Mouse (Mus musculus) heart, adult 2 months (tissue): Measurements from ENCODE around the gene Acta2. TPM values are rescaled to one million over a fixed set of nuclear protein-coding genes. Genes with fewer than 3 reads are reported as not detected.

Experiments used
- DNase-seq, 2 experiments: peaks; one replicate each; pipeline ENCODE4 v3.0.0; 2021
- H3K27ac ChIP-seq: fragments of 200-600 bp; 2 replicates; pipeline ENCODE4 v1.8.1; 2022
- H3K27me3 ChIP-seq: fragments of 200-500 bp; 2 replicates; pipeline ENCODE4 v1.6.1; 2012; ENCODE audit warnings: mild to moderate bottlenecking, low read length, inconsistent platforms, mixed read lengths; ENCODE audit not compliant: control insufficient read depth, insufficient read depth
- H3K36me3 ChIP-seq: fragments of 200-500 bp; 2 replicates; pipeline ENCODE4 v1.6.1; 2012; ENCODE audit warnings: low read length, inconsistent platforms; ENCODE audit not compliant: control insufficient read depth, insufficient read depth
- H3K4me1 ChIP-seq: fragments of 200-500 bp; 2 replicates; pipeline ENCODE4 v1.6.1; 2011; ENCODE audit warnings: low read length; ENCODE audit not compliant: control insufficient read depth, insufficient read depth
- H3K4me3 ChIP-seq: fragments of 200-600 bp; 2 replicates; pipeline ENCODE4 v1.8.1; 2022
- H3K79me2 ChIP-seq: fragments of 200-500 bp; replicated peaks from 2 replicates; pipeline ENCODE4 v1.6.1; 2012; ENCODE audit warnings: mild to moderate bottlenecking, inconsistent platforms, low read length, moderate library complexity, mixed read lengths; ENCODE audit not compliant: control insufficient read depth, insufficient read depth
- H3K9ac ChIP-seq: fragments of 200-500 bp; 2 replicates; pipeline ENCODE4 v1.6.1; 2012; ENCODE audit warnings: low read depth, mild to moderate bottlenecking, control low read depth, inconsistent platforms, low read length, mixed read lengths
- CTCF ChIP-seq: fragments of 200-600 bp; IDR thresholded peaks from 2 replicates; pipeline ENCODE4 v1.8.1; 2022; ENCODE audit warnings: antibody characterized with exemption, mild to moderate bottlenecking, moderate library complexity
- EP300 ChIP-seq: fragments of 200-500 bp; IDR thresholded peaks from 2 replicates; pipeline ENCODE4 v1.6.1; 2011; ENCODE audit warnings: low read depth, low read length, control low read depth; ENCODE audit not compliant: insufficient read depth
- POLR2A ChIP-seq: fragments of 200-500 bp; IDR thresholded peaks from 2 replicates; pipeline ENCODE4 v1.6.1; 2011; ENCODE audit warnings: mild to moderate bottlenecking, low read depth, low read length, control low read depth; ENCODE audit not compliant: insufficient read depth
- WGBS: fragments of 180-500 bp; shearing (Covaris S2); methylation state at CpG from one replicate; pipeline ENCODE4 v1.1.7; 2018; 5-methylcytosine and 5-hydroxymethylcytosine counted together
- intact Hi-C: fragments of 180-260 bp; cut with DNase I; formaldehyde crosslinking; loops from one replicate; pipeline ENCODE4 v1.15.1; 2025
- polyA plus RNA-seq: library from polyadenylated mRNA; depleted of rRNA; stranded (reverse); fragments of >200 nt; gene quantifications from 2 replicates; pipeline ENCODE4 v1.2.3, GENCODE M21; 2012
- total RNA-seq, 2 experiments: library from RNA; stranded (reverse); gene quantifications; 2 replicates each; pipeline ENCODE4 v1.2.3; 2021

Gene Acta2
- total and polyA plus RNA-seq, 3 experiments, result 134 to 517 (median 152) TPM

DNA sequence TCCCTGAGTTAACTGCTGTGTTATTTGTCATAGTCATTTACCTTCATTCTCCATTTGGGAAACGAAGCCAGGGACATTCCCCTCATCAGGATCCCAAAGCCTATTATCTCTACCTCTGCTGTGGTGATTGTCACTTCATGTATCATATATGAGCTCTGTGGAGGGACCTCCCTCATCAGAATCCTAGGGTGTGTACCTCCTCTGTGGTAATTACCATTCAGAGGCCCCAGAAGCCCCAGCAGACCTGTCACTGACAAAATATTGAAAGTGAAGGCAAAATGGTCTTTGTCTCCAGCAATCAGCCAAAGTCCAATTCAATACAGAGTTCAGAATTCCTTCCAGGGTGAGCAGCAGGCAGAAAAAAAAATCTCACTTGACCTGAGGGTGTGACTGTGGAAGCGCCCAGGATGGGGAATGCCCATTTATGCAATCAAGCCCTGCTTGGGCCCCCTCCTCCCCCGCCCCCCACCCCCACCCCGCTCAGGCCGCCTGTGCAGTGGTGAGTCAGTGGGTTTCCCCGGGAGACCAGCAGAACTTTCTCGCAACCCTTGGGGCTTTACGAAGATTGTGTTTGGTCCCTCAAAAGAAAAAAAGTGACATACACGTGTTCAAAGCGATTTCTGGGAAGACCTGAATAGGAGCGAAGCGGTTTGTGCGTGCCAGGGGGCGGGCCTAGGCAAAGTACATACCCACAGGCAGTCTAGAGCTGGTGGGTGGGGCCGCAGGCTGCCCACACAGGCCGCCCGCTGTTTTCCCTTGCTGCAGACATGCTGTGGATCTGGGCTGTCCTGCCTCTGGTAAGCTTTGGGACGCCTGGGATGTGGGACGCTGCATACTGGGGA, 34.8 kb upstream of the Acta2 start, which contains the start of gene Fas:
Gene Fas (plus strand): TSS at position 719 of the 842 bp plus-strand sequence.
- peak; percentile 84 to 91 for DNase-seq
- Histone ChIP-seq H3K27ac (peak within 1 kb of the TSS; percentile 92), H3K79me2 (no peaks in the 10 kb centered on the region; the same call in none of the 2 replicates), H3K36me3 (peaks cover 5% of the 10 kb centered on the region), H3K9ac (peak within 1 kb of the TSS; percentile 88), H3K4me3 (peak within 1 kb of the TSS; percentile 81), H3K27me3 (no peaks in the 10 kb centered on the region), H3K4me1 (peaks cover 17% of the 10 kb centered on the region)
- WGBS, result 4% methylated on average over 19 of the region's 19 CpGs
- TF ChIP-seq POLR2A (peak; percentile 90), EP300 (0 out of 2 replicates have a peak, but pooled peaks have one; percentile 19), CTCF (no peak)
- intact Hi-C loops, result loop anchor here (2.0 to 5.0 kb wide), 2 partner anchors 37 to 262 kb away; partner anchors contain the start of gene Ifit2

DNA sequence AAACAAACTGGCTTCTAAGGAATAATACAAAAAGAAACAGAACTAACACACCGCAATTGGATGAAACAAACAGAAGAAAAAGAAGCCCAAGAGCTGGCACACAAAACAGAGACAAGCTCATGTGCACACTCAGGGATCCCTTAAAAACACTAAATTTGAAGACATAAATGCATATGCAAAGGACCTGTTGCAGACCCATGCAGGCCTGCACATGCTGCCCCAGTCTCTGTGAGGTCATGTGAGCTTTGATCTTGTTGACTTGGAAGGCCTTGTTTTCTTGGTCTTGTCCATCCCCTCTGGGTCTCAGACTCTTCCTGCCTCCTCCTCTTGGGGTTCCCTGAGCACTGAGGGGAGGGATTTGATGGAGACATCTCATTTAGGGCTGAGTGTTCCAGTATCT, 33.3 kb upstream of the Acta2 start:
- peaks cover 16% of the 10 kb centered on the region for H3K4me1 ChIP-seq
- peaks cover 2% of the 10 kb centered on the region for H3K36me3 ChIP-seq
- 81% methylated on average over 1 of the region's 1 CpGs for WGBS
- DNase-seq, result no peak
- no peak overlapping the region for H3K4me3 ChIP-seq
- H3K27me3 ChIP-seq, result no peaks in the 10 kb centered on the region
- no peak overlapping the region for H3K27ac ChIP-seq
- H3K79me2 ChIP-seq, result no peaks in the 10 kb centered on the region; the same call in 1 of the 2 replicates
- intact Hi-C loops, result loop anchor here (2.0 to 5.0 kb wide), 2 partner anchors 38 to 264 kb away; partner anchors contain the start of gene Ifit2
- TF ChIP-seq POLR2A (no peak), EP300 (no peak), CTCF (no peak)
- no peak overlapping the region for H3K9ac ChIP-seq

DNA sequence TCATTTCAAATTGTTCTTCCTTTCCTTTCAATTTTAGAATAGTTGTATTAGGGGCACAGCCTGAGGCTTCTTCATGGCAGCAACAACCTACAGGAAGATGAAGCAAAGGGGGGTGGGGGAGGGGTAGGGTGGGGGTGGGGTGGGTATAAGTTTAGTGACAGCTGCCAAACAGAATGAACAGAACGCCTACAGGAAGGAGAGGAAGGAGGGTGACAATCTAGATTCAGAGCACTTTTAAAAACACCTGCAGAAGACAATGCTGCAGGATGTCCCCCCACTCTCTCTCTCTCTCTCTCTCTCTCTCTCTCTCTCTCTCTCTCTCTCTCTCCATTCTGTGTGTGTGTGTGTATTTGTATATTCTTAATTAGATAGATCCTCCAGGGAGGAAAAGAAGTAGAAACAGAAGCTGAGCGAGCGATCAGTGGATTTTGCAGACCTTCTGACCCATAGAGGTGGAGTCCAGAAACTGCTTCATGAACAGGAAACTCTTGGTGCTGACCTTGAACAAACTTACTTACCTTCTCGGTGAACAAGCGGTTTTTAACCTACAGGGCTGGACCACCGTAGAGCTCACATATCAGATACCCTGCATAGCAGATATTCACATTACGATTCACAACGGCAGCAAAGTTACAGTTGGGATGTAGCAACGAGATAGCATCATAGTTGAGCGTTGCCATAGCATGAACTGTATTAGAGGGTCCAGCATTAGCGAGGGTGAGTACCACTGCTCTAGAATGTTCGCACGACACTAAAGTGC, 32.4 kb upstream of the Acta2 start:
- H3K27me3 ChIP-seq, result no peaks in the 10 kb centered on the region
- peaks cover 16% of the 10 kb centered on the region for H3K4me1 ChIP-seq
- H3K9ac ChIP-seq, result no peak overlapping the region; the same call in 1 of the 2 replicates
- H3K27ac ChIP-seq, result no peak overlapping the region
- no peaks in the 10 kb centered on the region; the same call in 1 of the 2 replicates for H3K36me3 ChIP-seq
- no peak for TF ChIP-seq EP300
- no peak for TF ChIP-seq POLR2A
- no peak for TF ChIP-seq CTCF
- DNase-seq, result no peak
- intact Hi-C loops, result loop anchor here (2.0 to 5.0 kb wide), 2 partner anchors 39 to 264 kb away; partner anchors contain the start of gene Ifit2
- 46% methylated on average over 13 of the region's 13 CpGs for WGBS
- H3K79me2 ChIP-seq, result no peaks in the 10 kb centered on the region; the same call in 1 of the 2 replicates
- no peak overlapping the region for H3K4me3 ChIP-seq

DNA sequence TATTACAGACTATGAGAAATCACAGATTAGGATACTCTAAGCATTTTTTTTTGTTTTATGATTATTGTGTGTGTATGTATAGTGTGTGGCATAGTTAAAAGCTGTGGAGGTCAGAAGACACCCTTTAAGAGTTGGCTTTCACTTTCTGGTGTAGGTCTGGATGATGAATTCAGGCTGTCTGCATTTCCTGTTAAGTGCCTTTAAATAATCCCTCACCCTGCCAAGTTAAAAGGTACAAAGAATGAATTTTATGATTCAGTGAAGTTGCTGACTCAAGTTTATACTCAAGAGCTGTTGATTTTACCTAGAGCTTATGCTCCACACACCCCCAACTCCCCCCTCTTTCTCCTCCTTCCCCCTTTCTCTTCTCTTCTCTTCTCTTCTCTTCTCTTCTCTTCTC, 31.8 kb upstream of the Acta2 start:
- intact Hi-C loops, result loop anchor here (5.0 kb wide), 1 partner anchor 265 kb away; the partner anchor contains the start of gene Ifit2
- Histone ChIP-seq H3K9ac (no peak overlapping the region), H3K4me3 (no peak overlapping the region), H3K27ac (no peak overlapping the region), H3K36me3 (no peaks in the 10 kb centered on the region; the same call in 1 of the 2 replicates), H3K79me2 (no peaks in the 10 kb centered on the region; the same call in 1 of the 2 replicates), H3K27me3 (no peaks in the 10 kb centered on the region), H3K4me1 (peaks cover 12% of the 10 kb centered on the region)
- TF ChIP-seq POLR2A (no peak), EP300 (no peak), CTCF (no peak)
- no peak for DNase-seq

DNA sequence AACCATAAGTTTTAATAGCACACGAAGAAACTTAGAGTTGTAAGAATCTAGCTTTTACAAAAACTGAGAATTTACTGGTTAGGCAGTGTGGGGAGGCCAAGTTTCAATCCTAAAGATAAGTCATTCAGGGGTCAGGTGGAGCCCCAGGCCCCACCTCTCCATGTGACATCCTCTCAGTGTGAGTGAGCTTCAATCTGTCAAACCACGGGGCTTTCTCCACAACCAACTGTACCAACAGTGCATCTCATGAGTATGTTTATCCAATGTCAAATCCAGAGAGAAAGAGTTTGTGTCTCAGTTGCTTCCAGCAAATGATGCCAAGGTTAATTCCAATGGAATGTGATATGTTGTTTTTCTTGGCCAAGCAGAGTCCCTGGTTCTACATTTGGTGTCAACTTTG, 29.4 kb upstream of the Acta2 start:
- DNase-seq, result no peak
- 31% methylated on average over 2 of the region's 2 CpGs for WGBS
- Histone ChIP-seq H3K9ac (no peak overlapping the region), H3K79me2 (no peaks in the 10 kb centered on the region), H3K4me3 (no peak overlapping the region), H3K36me3 (no peaks in the 10 kb centered on the region; the same call in 1 of the 2 replicates), H3K4me1 (peaks cover 8% of the 10 kb centered on the region), H3K27ac (peak overlapping the region; percentile 74; the same call in 1 of the 2 replicates), H3K27me3 (no peaks in the 10 kb centered on the region)
- TF ChIP-seq CTCF (no peak), EP300 (no peak), POLR2A (no peak)
- intact Hi-C loops, result loop anchor here (1.0 to 5.0 kb wide), 2 partner anchors 41 to 267 kb away; partner anchors contain the start of gene Ifit2
